Mouse (Mus musculus) spleen, postnatal 36 days (tissue): Measurements from ENCODE around the gene Mroh7.
A peak's percentile ranks its signal among the peaks of the same experiment; 100 is the strongest.

Experiments used
- DNase-seq, 2 experiments: peaks; one replicate each; pipeline ENCODE4 v3.0.0; 2022; ENCODE audit warnings: low spot score in 2 of 2, mixed read lengths in 1 of 2

Gene Mroh7

GRCm38 (mm10) chr4:106693841-106694430, 36.8 kb downstream of the Mroh7 start:
- no peak for DNase-seq

DNA sequence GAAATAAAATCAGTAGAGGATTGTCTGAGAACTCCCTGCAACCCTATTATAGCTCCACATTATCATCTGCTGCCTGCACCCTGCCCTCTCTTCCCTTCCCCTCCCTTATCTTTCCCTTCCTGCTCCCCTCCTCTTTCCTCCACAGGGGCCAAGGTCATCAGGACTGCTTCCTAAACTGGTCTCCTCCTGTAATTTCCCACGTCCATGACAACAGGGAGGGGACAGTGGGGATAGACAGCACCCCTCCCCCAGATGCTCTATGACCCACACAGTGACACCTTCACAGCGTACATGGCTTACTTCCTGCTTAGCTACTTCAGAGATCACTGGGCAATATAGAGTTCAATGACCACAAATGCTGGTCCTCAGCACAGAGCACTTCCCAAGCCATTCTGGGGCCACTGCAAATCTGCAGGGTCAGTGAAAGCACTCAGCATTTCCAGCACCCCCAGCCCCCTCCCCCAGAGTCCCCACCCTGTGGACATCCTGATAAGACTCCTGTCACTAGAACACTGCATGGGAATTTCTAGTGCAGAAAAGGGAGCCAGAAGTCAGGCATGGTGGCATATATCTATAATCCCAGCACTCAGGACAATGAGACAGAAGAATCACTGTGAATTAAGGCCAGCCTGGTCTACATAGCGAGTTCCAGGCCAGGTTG, 42.0 kb downstream of the Mroh7 start:
- DNase-seq: no peak

- DNase-seq: peak in 1 of 2 experiments; percentile 4
These were observed 49.8 kb downstream of the Mroh7 start for GRCm38 (mm10) chr4:106680955-106681354.

- no peak for DNase-seq
These were observed 51.6 kb downstream of the Mroh7 start for GRCm38 (mm10) chr4:106679152-106679551.

DNA sequence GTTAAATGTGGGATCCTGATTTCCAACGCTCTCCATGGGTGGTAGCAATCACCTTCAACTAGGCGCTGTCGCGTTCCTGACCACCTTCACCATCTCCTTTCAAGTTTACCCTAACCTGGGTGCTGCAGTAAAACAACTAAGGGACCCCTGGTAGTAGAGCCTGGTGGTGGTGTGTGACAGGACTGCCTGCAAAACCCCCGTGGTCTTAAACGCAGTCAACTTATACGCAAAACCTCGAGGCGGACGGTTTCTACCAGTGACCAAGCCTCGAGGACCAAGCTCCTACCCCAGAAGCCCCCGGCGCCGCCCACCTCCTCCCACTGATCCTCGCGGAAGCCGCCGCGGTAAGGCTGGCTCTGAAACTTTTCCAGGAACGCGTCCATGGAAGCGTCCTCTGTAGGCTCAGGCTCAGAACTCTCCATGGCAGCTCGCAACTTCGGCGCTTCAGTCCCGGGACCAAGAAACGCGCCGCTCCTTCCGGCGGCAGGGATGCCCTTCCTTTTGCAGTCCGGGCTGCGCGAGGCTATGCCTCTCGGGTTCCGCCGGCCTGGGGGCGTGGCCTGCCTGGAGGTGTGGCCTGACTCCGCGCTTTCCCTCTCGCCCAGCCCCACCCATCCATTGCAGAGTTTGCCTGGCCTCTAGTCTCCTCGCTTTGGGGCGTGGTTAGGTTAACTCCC, 52.1 kb downstream of the Mroh7 start, which contains the start of gene Ttc4:
Gene Ttc4 (minus strand): TSS at position 503 of the 677 bp plus-strand sequence.
- DNase-seq: peak; percentile 84 to 88

GRCm38 (mm10) chr4:106676749-106677148, 54.0 kb downstream of the Mroh7 start:
- DNase-seq: no peak

DNA sequence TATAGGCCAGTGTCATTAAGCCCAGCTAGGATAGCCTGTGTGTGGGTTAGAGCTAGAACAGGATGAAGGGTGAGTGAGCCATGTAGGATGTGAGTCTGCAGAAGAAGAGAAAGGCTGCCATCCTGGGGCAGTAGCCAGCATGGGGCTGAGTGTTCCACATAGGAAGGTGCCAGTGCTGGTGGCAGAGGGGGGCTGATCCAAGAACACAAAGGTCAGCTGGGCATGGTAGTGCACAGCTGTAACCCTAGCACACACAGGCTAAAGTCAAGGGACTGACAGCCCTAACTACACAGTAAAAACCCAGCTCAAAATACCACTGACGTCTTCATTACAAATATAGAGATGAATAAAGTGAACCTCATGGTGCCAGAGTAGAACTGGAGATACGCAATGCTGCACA, 64.2 kb downstream of the Mroh7 start:
- no peak for DNase-seq

DNA sequence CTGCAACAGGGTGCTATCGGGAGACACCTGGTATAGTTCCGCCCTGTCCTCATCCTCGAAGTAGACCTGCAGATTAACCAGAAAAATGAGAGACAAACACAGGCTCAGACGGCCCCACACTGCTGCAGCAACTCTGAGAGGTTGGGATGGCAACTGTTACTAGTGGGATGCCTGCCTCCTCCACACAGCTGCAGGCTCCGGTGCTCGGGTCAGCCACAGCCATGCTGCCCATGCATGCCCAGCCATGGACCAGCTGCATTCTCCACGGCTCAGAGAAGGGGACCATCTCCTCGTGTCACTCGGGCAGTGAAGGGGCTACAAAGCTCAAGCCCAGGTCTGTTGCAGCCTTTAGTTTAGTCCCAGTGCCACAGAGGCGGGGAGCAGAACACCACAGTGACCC, 65.1 kb downstream of the Mroh7 start:
- DNase-seq: no peak

DNA sequence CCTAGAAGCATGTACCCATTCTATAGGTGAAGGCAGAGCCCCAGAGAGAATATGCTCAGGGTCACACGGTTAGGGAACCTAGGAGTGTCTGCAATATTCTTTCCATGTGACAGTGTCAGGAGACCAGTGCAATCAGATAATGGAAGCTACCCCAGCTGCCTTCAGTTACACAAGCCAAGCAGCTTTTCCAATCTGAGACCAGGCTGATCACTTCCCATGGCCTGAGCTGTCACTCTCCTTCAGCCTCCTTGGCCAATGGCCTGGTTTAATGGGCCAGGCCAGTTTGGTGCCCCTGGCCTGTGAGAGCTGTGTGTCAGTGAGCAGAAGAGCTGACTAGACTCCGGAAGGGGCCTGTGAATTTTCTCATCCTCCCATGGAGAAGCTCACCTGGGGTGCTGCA, 65.5 kb downstream of the Mroh7 start:
- no peak for DNase-seq

DNA sequence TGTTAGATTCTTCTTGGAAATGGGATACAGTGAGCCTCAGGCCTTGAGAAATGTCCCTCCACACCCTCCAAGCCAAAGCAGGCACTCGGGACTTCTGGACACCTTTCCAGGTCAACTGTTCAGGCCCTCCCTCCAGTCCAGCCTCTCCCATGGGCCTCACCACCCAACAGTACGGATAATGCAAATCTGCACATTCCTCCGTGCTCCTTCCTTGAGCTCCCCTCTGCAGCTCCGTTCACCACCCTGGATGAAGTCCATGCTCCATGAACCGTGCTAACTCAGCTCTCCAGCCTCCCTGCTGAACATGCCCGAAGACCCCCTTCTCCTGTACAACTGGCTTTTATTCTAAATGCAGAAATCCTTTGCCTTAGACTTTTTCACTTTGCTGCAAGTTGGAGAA, 66.0 kb downstream of the Mroh7 start:
- no peak for DNase-seq

DNA sequence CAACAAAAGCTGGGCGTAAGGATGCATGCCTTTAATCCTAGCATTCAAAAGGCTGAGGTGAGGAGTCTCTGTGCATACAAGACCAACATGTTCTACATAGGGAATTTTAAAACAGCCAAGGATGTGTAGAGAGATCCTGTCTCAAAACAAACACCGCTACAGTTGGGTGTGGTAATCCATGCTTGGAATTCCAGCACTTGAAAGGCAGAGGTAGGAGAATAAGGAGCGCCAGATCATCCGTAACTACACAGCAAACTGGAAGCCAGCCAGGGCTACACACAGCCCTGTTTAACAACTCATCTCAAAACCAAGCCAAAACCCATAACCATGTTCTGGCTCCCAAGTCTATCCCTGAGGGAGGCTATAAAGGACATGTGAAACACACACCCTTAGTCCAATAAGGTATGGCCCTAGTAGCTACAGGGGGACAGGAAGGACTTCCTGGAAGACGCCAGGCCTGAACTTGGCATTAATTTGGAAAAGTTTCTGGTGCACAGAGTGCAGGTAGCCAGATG, 66.7 kb downstream of the Mroh7 start:
- no peak for DNase-seq

GRCm38 (mm10) chr4:106655681-106656080, 75.0 kb downstream of the Mroh7 start:
- DNase-seq: no peak

- DNase-seq: no peak
These were observed 77.7 kb downstream of the Mroh7 start for GRCm38 (mm10) chr4:106653051-106653450.

DNA sequence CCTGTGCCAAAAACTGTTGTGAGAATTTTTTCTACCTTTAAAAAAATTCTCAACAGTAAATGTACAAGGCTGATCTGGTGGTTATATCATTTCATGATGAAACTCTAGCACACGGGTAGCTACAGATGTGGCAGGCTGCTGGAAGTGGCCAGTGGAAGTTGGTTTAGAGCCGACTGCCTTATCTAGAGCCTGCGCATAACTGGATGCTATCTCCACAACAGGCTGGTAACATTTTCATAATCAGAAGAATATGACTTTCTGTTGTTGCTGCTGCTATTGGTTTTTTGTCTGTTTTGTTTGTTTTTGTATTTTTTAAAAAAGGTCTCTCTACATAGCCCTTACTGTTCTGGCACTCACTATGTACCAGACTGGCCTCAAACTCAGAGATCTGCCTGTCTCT, 78.2 kb downstream of the Mroh7 start:
- no peak for DNase-seq

DNA sequence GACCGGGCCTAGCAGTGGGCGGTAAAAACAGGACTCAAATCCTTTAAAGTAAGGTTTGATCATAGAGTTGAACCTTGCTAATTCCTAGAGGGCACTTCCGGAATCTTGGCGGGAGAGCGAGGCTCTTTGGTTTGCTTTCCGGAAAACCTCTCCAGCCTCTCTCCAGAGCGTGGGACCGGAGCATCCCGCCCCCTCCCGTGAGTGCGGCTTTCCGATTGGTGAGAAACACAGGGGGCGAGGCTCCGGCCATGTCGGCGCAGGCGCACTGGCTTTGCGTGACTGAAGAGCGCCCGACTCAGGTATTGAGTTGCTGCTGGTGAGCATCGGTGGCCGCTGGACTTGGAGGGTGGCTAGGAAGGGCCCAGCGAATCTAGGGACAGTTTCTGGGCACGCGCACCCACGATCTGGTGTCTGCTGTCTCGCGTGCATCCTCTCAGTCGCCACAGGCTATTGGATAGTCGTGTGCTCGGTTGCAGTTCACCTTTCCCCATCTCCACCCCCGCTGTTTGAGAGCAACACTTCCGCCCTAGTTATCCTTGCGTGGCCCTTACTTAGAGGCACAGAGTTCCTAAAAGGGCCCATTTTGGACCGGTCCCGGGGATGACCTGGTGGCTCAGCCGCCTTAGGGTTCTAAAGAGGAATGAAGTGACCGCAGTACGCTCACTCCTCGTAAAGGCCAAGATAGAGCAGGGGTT, 79.7 kb downstream of the Mroh7 start, which contains the start of gene Pars2:
Gene Pars2 (plus strand): TSS at position 237 of the 695 bp plus-strand sequence.
- peak; percentile 96 to 97 for DNase-seq

DNA sequence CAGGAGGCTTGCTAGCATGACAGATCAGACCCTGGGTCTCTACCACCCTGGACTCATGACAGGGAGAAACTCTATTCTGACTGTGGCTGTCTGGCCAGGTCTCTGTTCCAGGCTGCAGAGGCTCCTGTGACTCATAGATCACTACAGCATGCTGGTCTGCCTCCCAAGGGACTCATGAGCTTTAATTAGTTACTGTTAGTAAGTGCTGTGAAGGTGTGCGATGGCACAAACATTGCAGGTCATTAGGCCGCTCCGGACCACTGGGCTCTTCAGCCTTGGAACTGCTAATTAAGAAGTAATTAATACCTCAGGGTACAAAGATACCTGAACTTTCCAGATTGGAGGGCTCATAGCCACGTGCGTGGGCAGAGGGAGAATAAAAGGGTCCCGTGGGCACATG, 83.6 kb downstream of the Mroh7 start:
- DNase-seq: no peak

DNA sequence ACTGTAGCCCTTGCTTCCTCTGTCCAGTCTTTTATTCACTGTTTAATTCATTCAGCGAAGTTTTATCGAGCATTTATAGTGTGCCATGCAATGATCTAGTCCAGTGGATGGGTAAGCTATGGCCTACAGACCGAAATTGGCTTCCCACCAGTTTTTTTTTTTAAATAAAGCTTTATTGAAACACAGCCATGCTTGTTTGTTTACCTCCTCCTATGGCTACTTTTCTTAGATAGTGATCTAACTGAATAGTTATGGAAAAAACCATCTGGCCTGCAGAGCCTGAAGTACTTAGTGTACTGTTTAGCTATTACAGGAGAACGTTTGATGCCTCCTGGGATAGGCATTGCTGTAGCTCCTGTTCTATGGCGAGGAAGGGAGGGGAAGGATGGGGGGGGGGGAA, 84.9 kb downstream of the Mroh7 start:
- no peak for DNase-seq

DNA sequence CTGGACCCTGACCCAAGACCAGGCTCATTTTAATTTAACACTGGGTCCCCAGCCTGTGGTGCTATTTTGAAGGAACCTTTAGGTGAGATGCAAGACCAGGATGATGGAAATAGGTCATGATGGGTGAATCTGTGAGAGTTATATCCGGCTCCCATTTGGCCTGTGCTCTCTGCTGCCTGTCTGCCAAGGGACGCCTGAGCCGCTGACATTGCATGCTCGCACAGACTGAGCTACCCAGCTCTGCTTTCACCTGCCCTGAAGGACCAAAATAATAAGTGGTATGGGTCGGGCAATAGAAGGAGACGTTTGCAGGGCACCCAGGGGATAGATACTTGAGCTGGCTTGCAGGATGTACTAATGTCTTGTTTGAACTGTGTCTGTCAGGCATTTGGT, 86.5 kb downstream of the Mroh7 start:
- no peak for DNase-seq

- no peak for DNase-seq
These were observed 87.1 kb downstream of the Mroh7 start for GRCm38 (mm10) chr4:106643483-106644217.

- DNase-seq: no peak
These were observed 96.6 kb downstream of the Mroh7 start for GRCm38 (mm10) chr4:106634086-106634479.

- DNase-seq: no peak
These were observed 97.2 kb downstream of the Mroh7 start for GRCm38 (mm10) chr4:106633281-106634085.
